Mouse (Mus musculus) MEL (cell line): ENCODE measurements around the gene Eif1ad.

ENCODE experiments used
- CHD1 ChIP-seq: IDR thresholded peaks from 2 replicates; pipeline ENCODE4 v1.6.1; 2012; ENCODE audit warnings: low read depth, mild to moderate bottlenecking, inconsistent platforms, low read length, improper control_type of control experiment
- CTCF ChIP-seq, 3 experiments: IDR thresholded peaks in 2 of 3; conservative IDR thresholded peaks in 1 of 3; 2 replicates each; pipeline ENCODE4 v1.5.1; 2011 to 2012; ENCODE audit warnings: low read length in 3 of 3, low read depth in 2 of 3, mild to moderate bottlenecking in 2 of 3, improper control_type of control experiment in 1 of 3, inconsistent platforms in 1 of 3, mixed read lengths in 1 of 3, moderate library complexity in 1 of 3; ENCODE audit not compliant: control insufficient read depth in 1 of 3, insufficient read depth in 1 of 3, poor library complexity in 1 of 3, severe bottlenecking in 1 of 3
- EP300 ChIP-seq, 2 experiments: IDR thresholded peaks; 2 replicates each; pipeline ENCODE4 v1.6.1; 2011; ENCODE audit warnings: improper control_type of control experiment in 2 of 2, low read length in 2 of 2, low read depth in 1 of 2, mild to moderate bottlenecking in 1 of 2
- JUND ChIP-seq: IDR thresholded peaks from 2 replicates; pipeline ENCODE4 v1.6.1; 2011; ENCODE audit warnings: low read depth, mild to moderate bottlenecking, improper control_type of control experiment, low read length
- MAX ChIP-seq: IDR thresholded peaks from 2 replicates; pipeline ENCODE4 v1.6.1; 2011; ENCODE audit warnings: low read length, improper control_type of control experiment
- MEF2A ChIP-seq: IDR thresholded peaks from 2 replicates; pipeline ENCODE4 v1.6.1; 2014; ENCODE audit warnings: low read depth, mild to moderate bottlenecking, inconsistent platforms, low read length, improper control_type of control experiment; ENCODE audit not compliant: poor library complexity, insufficient replicate concordance, severe bottlenecking; ENCODE audit errors: extremely low read depth
- POLR2A ChIP-seq, 2 experiments: IDR thresholded peaks; 2 replicates each; pipeline ENCODE4 v1.6.1; 2011 to 2012; ENCODE audit warnings: low read length in 2 of 2, mild to moderate bottlenecking in 2 of 2, control low read depth in 1 of 2, improper control_type of control experiment in 1 of 2, low read depth in 1 of 2, moderate library complexity in 1 of 2; ENCODE audit not compliant: control insufficient read depth in 1 of 2, insufficient read depth in 1 of 2, poor library complexity in 1 of 2
- POLR2AphosphoS2 ChIP-seq: IDR thresholded peaks from 2 replicates; pipeline ENCODE4 v1.6.1; 2011; ENCODE audit warnings: low read length, improper control_type of control experiment
- SIN3A ChIP-seq: IDR thresholded peaks from 2 replicates; pipeline ENCODE4 v1.6.1; 2012; ENCODE audit warnings: low read length, improper control_type of control experiment, inconsistent platforms
- TBP ChIP-seq: IDR thresholded peaks from 2 replicates; pipeline ENCODE4 v1.8.0; 2011; ENCODE audit warnings: low read depth, low read length, improper control_type of control experiment
- USF1 ChIP-seq: IDR thresholded peaks from 2 replicates; pipeline ENCODE4 v1.6.1; 2014; ENCODE audit warnings: low read depth, mild to moderate bottlenecking, inconsistent platforms, low read length, improper control_type of control experiment, moderate library complexity
- ZMIZ1 ChIP-seq: IDR thresholded peaks from 2 replicates; pipeline ENCODE4 v1.6.1; 2012; ENCODE audit warnings: low read depth, mild to moderate bottlenecking, inconsistent platforms, low read length, improper control_type of control experiment, moderate library complexity
- ZNF384 ChIP-seq: IDR thresholded peaks from 2 replicates; pipeline ENCODE4 v1.6.1; 2012; ENCODE audit warnings: low read depth, mild to moderate bottlenecking, inconsistent platforms, low read length, improper control_type of control experiment

DNA sequence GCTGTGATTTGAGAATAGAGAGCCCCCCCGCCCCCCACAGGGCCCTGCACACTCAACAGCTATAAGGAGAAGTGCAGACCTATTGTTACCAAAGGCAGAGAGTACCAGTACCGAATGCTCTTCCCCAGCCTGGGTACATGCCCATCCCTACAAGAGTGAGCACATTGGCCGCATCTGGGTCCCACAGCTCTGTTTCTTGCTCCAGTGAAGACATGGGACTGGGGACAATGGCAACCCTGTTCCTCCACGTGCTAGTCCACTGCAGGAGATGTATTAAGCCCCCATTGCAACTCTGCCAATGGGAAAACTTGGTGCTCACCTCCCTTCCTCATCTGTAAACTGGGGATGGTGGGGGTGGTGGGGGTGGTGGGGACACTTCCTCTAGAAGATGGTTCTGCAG is 47.3 kb downstream of the Eif1ad start:
- no peak for TF ChIP-seq MEF2A
- TF ChIP-seq ZNF384: no peak
- no peak for TF ChIP-seq CTCF (IDR thresholded peaks at IDR 0.05 in 2 of 3, conservative IDR thresholded peaks at IDR 0.05 in 1 of 3; ENCODE audit: control insufficient read depth in 1 of 3, insufficient read depth in 1 of 3, low read depth in 2 of 3, low read length in 3 of 3, poor library complexity in 1 of 3, severe bottlenecking in 1 of 3)
- no peak for TF ChIP-seq CHD1
- no peak for TF ChIP-seq USF1
- TF ChIP-seq SIN3A: no peak
- TF ChIP-seq EP300 (IDR thresholded peaks at IDR 0.05; ENCODE audit: low read depth in 1 of 2, low read length in 2 of 2): no peak
- TF ChIP-seq TBP: no peak
- TF ChIP-seq POLR2AphosphoS2: no peak
- TF ChIP-seq POLR2A (IDR thresholded peaks at IDR 0.05; ENCODE audit: control insufficient read depth in 1 of 2, insufficient read depth in 1 of 2, low read depth in 1 of 2, low read length in 2 of 2, poor library complexity in 1 of 2): no peak
- no peak for TF ChIP-seq ZMIZ1
- TF ChIP-seq JUND: no peak
- TF ChIP-seq MAX: no peak
